Mouse (Mus musculus) midbrain, embryonic 11.5 days (tissue): ENCODE measurements around the gene Ppl. TPM values are rescaled to one million over a fixed set of nuclear protein-coding genes. Genes with fewer than 3 reads are reported as not detected.

Source experiments
- ATAC-seq: fragments of 200-750 bp; cut with Nextera tagmentation; 2 replicates; pipeline ENCODE4 v1.8.0; 2017; ENCODE audit warnings: moderate TSS enrichment, moderate library complexity; ENCODE audit not compliant: low FRiP score
- DNase-seq: peaks from one replicate; pipeline ENCODE4 v3.0.0; 2015; ENCODE audit warnings: low spot score; ENCODE audit errors: missing footprints
- H3K27ac ChIP-seq: fragments of 300-500 bp; sonication (generic); 2 replicates; pipeline ENCODE4 v1.5.1; 2014; ENCODE audit warnings: low read depth, low read length
- H3K27me3 ChIP-seq: fragments of 300-500 bp; sonication (generic); 2 replicates; pipeline ENCODE4 v1.6.1; 2014; ENCODE audit warnings: mild to moderate bottlenecking, low read length, moderate library complexity, mixed read lengths; ENCODE audit not compliant: control insufficient read depth, insufficient read depth
- H3K36me3 ChIP-seq: fragments of 300-500 bp; sonication (generic); 2 replicates; pipeline ENCODE4 v1.6.1; 2014; ENCODE audit warnings: mild to moderate bottlenecking, low read length, moderate library complexity, mixed read lengths; ENCODE audit not compliant: control insufficient read depth, insufficient read depth
- H3K4me1 ChIP-seq: fragments of 300-500 bp; sonication (generic); 2 replicates; pipeline ENCODE4 v1.6.1; 2014; ENCODE audit warnings: low read length; ENCODE audit not compliant: control insufficient read depth, insufficient read depth
- H3K4me2 ChIP-seq: fragments of 300-500 bp; sonication (generic); 2 replicates; pipeline ENCODE4 v1.6.1; 2014; ENCODE audit warnings: mild to moderate bottlenecking, moderate library complexity
- H3K4me3 ChIP-seq: fragments of 300-500 bp; sonication (generic); 2 replicates; pipeline ENCODE4 v1.5.1; 2014; ENCODE audit warnings: low read depth, low read length
- H3K9ac ChIP-seq: fragments of 300-500 bp; sonication (generic); 2 replicates; pipeline ENCODE4 v1.6.1; 2014; ENCODE audit warnings: low read length
- H3K9me3 ChIP-seq: fragments of 300-500 bp; sonication (generic); 2 replicates; pipeline ENCODE4 v1.6.1; 2016; ENCODE audit warnings: low read length; ENCODE audit not compliant: control insufficient read depth
- WGBS: fragments of 180-500 bp; shearing (Covaris S2); extraction: QIAGEN DNeasy Blood & Tissue Kit; methylation state at CpG from one replicate; pipeline ENCODE4 v1.1.7; 2014; 5-methylcytosine and 5-hydroxymethylcytosine counted together
- polyA plus RNA-seq: library from polyadenylated mRNA; unstranded; fragments of >200 nt; fragmentation: Nextera tagmentation; extraction: Ambion mirVana; gene quantifications from 2 replicates; pipeline ENCODE4 v1.2.1, GENCODE M21; 2014

Gene Ppl
- polyA plus RNA-seq, 1 experiment from 2014 or later: 0.48 TPM

- 88% methylated on average over 5 of the region's 5 CpGs for WGBS
- no peaks in the 10 kb centered on the region for H3K9me3 ChIP-seq
- DNase-seq: no peak
- peaks cover 36% of the 10 kb centered on the region for H3K36me3 ChIP-seq
- no peak overlapping the region for H3K9ac ChIP-seq
- H3K4me2 ChIP-seq: no peak overlapping the region
- no peaks in the 10 kb centered on the region for H3K27me3 ChIP-seq
- ATAC-seq: no peak
- no peaks in the 10 kb centered on the region for H3K4me1 ChIP-seq
- H3K27ac ChIP-seq: no peak overlapping the region
- H3K4me3 ChIP-seq: no peak overlapping the region
Measured at GRCm38 (mm10) chr16:5036649-5037234, 95.5 kb downstream of the Ppl start.

Other genes starting within 250 kb of the Ppl start
- 63.8 and 66.9 TPM in 2 replicates for gene Mgrn1, start 246.2 kb downstream of the Ppl start, polyA plus RNA-seq
- 120 and 132 TPM in 2 replicates for gene Nudt16l1, start 193.7 kb downstream of the Ppl start, polyA plus RNA-seq
- gene Anks3, start 168.2 kb downstream of the Ppl start, polyA plus RNA-seq: 39.8 and 42.4 TPM in 2 replicates
- not detected in 2 replicates for gene Sept12, start 134.6 kb downstream of the Ppl start, polyA plus RNA-seq
- not detected in 2 replicates for gene Smim22, start 125.1 kb downstream of the Ppl start, polyA plus RNA-seq
- 67.4 and 69.3 TPM in 2 replicates for gene Rogdi, start 118.9 kb downstream of the Ppl start, polyA plus RNA-seq
- 168 and 179 TPM in 2 replicates for gene Glyr1, start 82.6 kb downstream of the Ppl start, polyA plus RNA-seq
- 22.0 and 24.1 TPM in 2 replicates for gene Ubn1, start 82.4 kb downstream of the Ppl start, polyA plus RNA-seq
- gene Sec14l5, start 14.7 kb upstream of the Ppl start, polyA plus RNA-seq: 0.23 and 0.25 TPM in 2 replicates
- 10.7 and 10.8 TPM in 2 replicates for gene Nagpa, start 71.6 kb upstream of the Ppl start, polyA plus RNA-seq
- 5.4 and 5.8 TPM in 2 replicates for gene AU021092, start 89.9 kb upstream of the Ppl start, polyA plus RNA-seq
- gene Alg1, start 101.2 kb upstream of the Ppl start, polyA plus RNA-seq: 24.3 and 26.6 TPM in 2 replicates
- 13.2 and 15.0 TPM in 2 replicates for gene Eef2kmt, start 123.6 kb upstream of the Ppl start, polyA plus RNA-seq